Mouse (Mus musculus) E14TG2a.4 (cell line): ENCODE data around the gene Stac2.

Source experiments
- H3K27me3 ChIP-seq: 2 replicates; pipeline ENCODE4 v1.6.1; 2014; ENCODE audit warnings: low read length, control low read depth; ENCODE audit not compliant: insufficient read depth
- H3K36me3 ChIP-seq: 2 replicates; pipeline ENCODE4 v1.6.1; 2014; ENCODE audit warnings: low read length, control low read depth; ENCODE audit not compliant: insufficient read depth
- H3K4me1 ChIP-seq: replicated peaks from 2 replicates; pipeline ENCODE4 v1.6.1; 2014; ENCODE audit warnings: low read depth, low read length, control low read depth
- H3K4me3 ChIP-seq: replicated peaks from 2 replicates; pipeline ENCODE4 v1.5.1; 2014; ENCODE audit warnings: mild to moderate bottlenecking, low read length
- H3K9me3 ChIP-seq: 2 replicates; pipeline ENCODE4 v1.6.1; 2014; ENCODE audit warnings: low read length, control low read depth
- CTCF ChIP-seq: conservative IDR thresholded peaks from 2 replicates; pipeline ENCODE4 v1.5.1; 2014; ENCODE audit warnings: low read length
- NANOG ChIP-seq: IDR thresholded peaks from 2 replicates; pipeline ENCODE4 v1.6.1; 2014; ENCODE audit warnings: borderline replicate concordance, low read length, mixed read lengths
- POU5F1 ChIP-seq: IDR thresholded peaks from 2 replicates; pipeline ENCODE4 v1.6.1; 2014; ENCODE audit warnings: low read length, borderline replicate concordance

Stac2 gene

GRCm38 (mm10) chr11:98001351-98001824 lies 51.9 kb downstream of the Stac2 start:
- Histone ChIP-seq H3K9me3 (no peaks in the 10 kb centered on the region), H3K27me3 (peaks cover 4% of the 10 kb centered on the region; the same call in 1 of the 2 replicates), H3K36me3 (peaks cover 20% of the 10 kb centered on the region), H3K4me1 (peaks cover 73% of the 10 kb centered on the region), H3K4me3 (peak overlapping the region; percentile 77; the same call in 1 of the 2 replicates)
- TF ChIP-seq NANOG (no peak), CTCF (no peak), POU5F1 (no peak)

GRCm38 (mm10) chr11:98000378-98001140 lies 52.7 kb downstream of the Stac2 start:
- no peaks in the 10 kb centered on the region for H3K9me3 ChIP-seq
- peaks cover 4% of the 10 kb centered on the region; the same call in 1 of the 2 replicates for H3K27me3 ChIP-seq
- H3K36me3 ChIP-seq = peaks cover 14% of the 10 kb centered on the region
- no peak overlapping the region for H3K4me3 ChIP-seq
- TF ChIP-seq NANOG (no peak), POU5F1 (no peak), CTCF (no peak)
- peaks cover 66% of the 10 kb centered on the region for H3K4me1 ChIP-seq

GRCm38 (mm10) chr11:97999748-98000147 lies 53.5 kb downstream of the Stac2 start:
- Histone ChIP-seq H3K36me3 (peaks cover 9% of the 10 kb centered on the region), H3K4me1 (peaks cover 68% of the 10 kb centered on the region), H3K27me3 (peaks cover 9% of the 10 kb centered on the region; the same call in 1 of the 2 replicates), H3K9me3 (no peaks in the 10 kb centered on the region), H3K4me3 (no peak overlapping the region)
- no peak for TF ChIP-seq NANOG
- TF ChIP-seq CTCF = no peak
- no peak for TF ChIP-seq POU5F1

- Histone ChIP-seq H3K4me3 (no peak overlapping the region), H3K36me3 (peaks cover 2% of the 10 kb centered on the region), H3K27me3 (peaks cover 9% of the 10 kb centered on the region; the same call in 1 of the 2 replicates), H3K4me1 (peaks cover 68% of the 10 kb centered on the region), H3K9me3 (no peaks in the 10 kb centered on the region)
- TF ChIP-seq NANOG (no peak), POU5F1 (no peak), CTCF (no peak)
Observed at GRCm38 (mm10) chr11:97998898-97999608, 54.2 kb downstream of the Stac2 start.

GRCm38 (mm10) chr11:97998074-97998793 lies 55.0 kb downstream of the Stac2 start:
- Histone ChIP-seq H3K36me3 (no peaks in the 10 kb centered on the region; the same call in 1 of the 2 replicates), H3K27me3 (peaks cover 9% of the 10 kb centered on the region; the same call in 1 of the 2 replicates), H3K4me3 (no peak overlapping the region), H3K4me1 (peaks cover 61% of the 10 kb centered on the region), H3K9me3 (no peaks in the 10 kb centered on the region)
- TF ChIP-seq CTCF (no peak), NANOG (no peak), POU5F1 (no peak)

GRCm38 (mm10) chr11:97997387-97997960 lies 55.8 kb downstream of the Stac2 start:
- peaks cover 54% of the 10 kb centered on the region for H3K4me1 ChIP-seq
- peaks cover 9% of the 10 kb centered on the region; the same call in 1 of the 2 replicates for H3K27me3 ChIP-seq
- H3K36me3 ChIP-seq = no peaks in the 10 kb centered on the region
- H3K4me3 ChIP-seq = no peak overlapping the region
- H3K9me3 ChIP-seq = no peaks in the 10 kb centered on the region
- TF ChIP-seq NANOG = no peak
- TF ChIP-seq CTCF = no peak
- no peak for TF ChIP-seq POU5F1

GRCm38 (mm10) chr11:97996691-97997090 lies 56.6 kb downstream of the Stac2 start:
- Histone ChIP-seq H3K4me1 (peaks cover 46% of the 10 kb centered on the region), H3K9me3 (no peaks in the 10 kb centered on the region), H3K4me3 (no peak overlapping the region), H3K36me3 (0 out of 2 replicates have a peak, but pooled peaks cover 3% of the 10 kb centered on the region), H3K27me3 (peaks cover 9% of the 10 kb centered on the region; the same call in 1 of the 2 replicates)
- TF ChIP-seq POU5F1 (no peak), CTCF (no peak), NANOG (no peak)
